Mouse (Mus musculus) left cerebral cortex, postnatal 14 days (tissue): ENCODE data around the gene Dscaml1. TPM values are rescaled to one million over a fixed set of nuclear protein-coding genes. Genes with fewer than 3 reads are reported as not detected.
"Not testable (repeated sequence)": the region's sequence is repeated elsewhere in the genome, so short reads cannot be mapped to it uniquely, and the experiment has no call there.

ENCODE experiments used
- DNase-seq, 2 experiments: peaks; one replicate each; pipeline ENCODE4 v3.0.0; 2021 to 2022; ENCODE audit warnings: low spot score in 2 of 2, mixed read lengths in 1 of 2
- intact Hi-C: fragments of 180-260 bp; cut with DNase I; formaldehyde crosslinking; loops from one replicate; pipeline ENCODE4 v1.15.1; 2025
- total RNA-seq, 2 experiments: library from RNA; stranded (reverse); gene quantifications; 2 replicates each; pipeline ENCODE4 v1.2.3; 2021

Dscaml1 gene
- total RNA-seq, 2 experiments from 2014 or later, result 41.4 to 44.3 TPM

GRCm38 (mm10) chr9:45703236-45703635 lies 276.8 kb downstream of the Dscaml1 start:
- no peak for DNase-seq

DNA sequence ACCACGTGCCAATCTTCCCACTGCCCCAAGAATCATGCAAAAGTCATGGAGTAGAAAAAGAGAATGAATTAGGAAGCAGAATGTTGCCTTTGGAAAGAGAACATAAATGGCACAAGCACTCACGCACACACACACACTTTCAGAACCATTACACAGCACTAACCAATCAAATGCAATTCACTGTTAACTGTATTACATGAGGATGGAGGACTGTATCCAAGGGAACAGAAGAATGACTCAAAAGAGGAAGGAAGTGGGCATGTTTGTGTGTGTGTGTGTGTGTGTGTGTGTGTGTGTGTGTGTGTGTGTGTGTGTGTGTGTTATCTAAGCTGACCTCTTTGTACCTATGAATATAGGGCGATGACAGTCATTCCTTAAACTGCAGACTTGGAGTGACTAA lies 278.0 kb downstream of the Dscaml1 start:
- intact Hi-C loops, result no loop called here

More at GRCm38 (mm10) chr9:45703236-45703635, 276.8 kb downstream of the Dscaml1 start:
- intact Hi-C loops, result no loop called here

GRCm38 (mm10) chr9:45710300-45710699 lies 283.9 kb downstream of the Dscaml1 start:
- intact Hi-C loops, result no loop called here
- DNase-seq, result no peak

More for the DNA sequence above, 278.0 kb downstream of the Dscaml1 start:
- peak in 1 of 2 experiments; percentile 71 for DNase-seq

GRCm38 (mm10) chr9:45715387-45715786 lies 289.0 kb downstream of the Dscaml1 start:
- DNase-seq, result no peak
- intact Hi-C loops, result no loop called here

DNA sequence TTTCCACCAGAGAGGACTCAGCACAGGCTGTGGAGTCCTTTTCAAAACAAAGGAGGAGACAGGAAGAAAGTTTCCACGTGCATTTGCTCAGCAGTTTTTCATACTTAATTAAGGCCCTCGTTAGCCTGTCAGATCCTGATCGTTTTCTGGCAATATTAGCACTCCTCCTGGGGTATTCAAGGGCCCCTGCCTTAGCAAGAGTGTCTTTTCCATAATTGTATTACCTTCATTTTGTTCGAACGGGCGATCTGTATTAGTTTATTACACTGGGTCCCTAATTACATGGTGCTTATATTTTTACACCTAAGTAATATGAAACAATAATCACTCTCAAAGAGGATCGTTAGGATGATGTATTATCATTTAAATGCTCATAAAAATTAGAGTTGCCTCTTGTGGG lies 293.6 kb downstream of the Dscaml1 start:
- DNase-seq, result no peak
- intact Hi-C loops, result no loop called here

- DNase-seq, result no peak
- intact Hi-C loops, result no loop called here
These were observed 305.4 kb downstream of the Dscaml1 start for GRCm38 (mm10) chr9:45731851-45732250.

DNA sequence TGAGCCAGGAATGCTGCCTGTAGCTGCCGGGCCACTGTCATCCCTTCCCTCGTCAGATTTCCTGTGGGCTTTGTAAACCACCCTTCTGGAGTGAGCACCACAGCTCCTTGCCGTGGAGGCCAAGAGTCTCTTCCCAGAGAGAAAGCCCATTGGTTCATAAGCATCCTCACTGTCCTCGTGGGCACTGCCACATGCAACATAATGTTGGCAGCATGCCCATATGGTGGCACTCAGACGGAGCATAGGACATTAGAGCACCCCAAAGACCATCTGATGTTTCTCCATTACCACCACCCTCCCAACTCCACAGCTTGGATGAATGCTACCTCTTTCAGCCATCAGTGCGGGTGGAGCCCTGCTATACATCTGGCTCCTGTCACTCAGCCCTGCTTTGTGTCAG lies 306.8 kb downstream of the Dscaml1 start:
- intact Hi-C loops, result no loop called here
- no peak for DNase-seq

GRCm38 (mm10) chr9:45739001-45739701 lies 312.7 kb downstream of the Dscaml1 start:
- peak in 1 of 2 experiments; percentile 21 for DNase-seq
- intact Hi-C loops, result no loop called here

DNA sequence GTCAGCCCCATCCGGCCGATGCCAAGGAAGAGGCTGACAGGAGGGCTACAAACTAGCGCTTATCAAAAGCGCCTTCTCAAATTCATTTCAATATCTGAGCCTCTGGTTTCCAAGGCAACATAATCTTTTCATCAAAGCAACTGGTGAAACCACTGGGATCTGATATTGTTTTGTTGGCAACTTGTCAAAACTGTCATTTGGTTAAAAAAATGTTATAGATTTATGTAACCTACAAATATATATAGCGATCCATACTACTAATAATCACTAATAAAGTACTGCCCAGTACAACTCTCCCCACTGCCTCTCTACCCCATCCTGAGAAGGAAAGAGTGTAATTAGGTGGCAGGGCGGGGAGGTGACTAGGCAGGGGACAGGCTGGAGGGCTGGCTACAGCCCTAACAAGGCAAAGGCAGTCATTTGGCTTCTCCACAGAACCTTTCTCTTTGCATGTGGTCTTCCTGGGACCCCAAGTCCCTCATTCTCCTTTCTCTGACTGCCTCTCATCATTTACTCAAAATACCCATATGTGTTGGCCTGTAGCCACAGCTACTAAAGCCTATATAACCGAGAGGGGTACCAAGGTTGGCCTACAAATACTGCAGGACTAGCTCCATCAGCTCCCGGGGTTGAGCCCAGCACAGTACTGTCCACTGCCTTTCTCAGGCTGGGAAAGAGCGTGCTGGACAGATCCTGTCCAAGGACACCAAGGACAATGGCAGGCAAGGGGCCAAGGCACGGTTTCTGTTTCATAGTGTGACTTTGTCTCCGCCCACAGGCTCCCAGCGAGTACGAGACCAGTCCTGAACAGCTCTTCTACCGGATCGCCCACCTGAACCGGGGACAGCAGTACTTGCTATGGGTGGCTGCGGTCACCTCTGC lies 313.5 kb downstream of the Dscaml1 start:
- intact Hi-C loops, result loop anchor here (5.0 kb wide), 1 partner anchor 148 kb away; no protein-coding TSS in a partner anchor
- no peak for DNase-seq

- intact Hi-C loops, result loop anchor here (5.0 kb wide), 1 partner anchor 148 kb away; no protein-coding TSS in a partner anchor
- DNase-seq, result no peak
These were observed 314.2 kb downstream of the Dscaml1 start for GRCm38 (mm10) chr9:45740584-45740980.

DNA sequence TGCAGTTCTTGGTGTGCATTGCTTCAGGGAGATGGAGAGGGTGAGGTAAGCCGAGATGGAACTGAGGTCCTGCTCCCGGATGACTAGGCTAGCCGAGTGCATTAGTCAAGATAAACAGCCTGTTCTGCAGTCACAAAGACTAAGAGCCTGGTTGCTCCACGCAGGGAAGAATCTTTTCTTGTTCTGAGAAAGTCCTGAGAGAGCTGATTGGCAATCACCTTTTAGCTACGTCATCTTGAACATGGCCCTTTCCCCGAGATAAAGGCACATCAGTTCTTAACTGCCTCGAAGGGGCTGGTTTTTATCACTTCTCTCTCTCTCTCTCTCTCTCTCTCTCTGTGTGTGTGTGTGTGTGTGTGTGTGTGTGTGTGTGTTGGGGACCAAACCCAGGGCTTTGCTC lies 319.0 kb downstream of the Dscaml1 start:
- DNase-seq, result no peak
- intact Hi-C loops, result no loop called here

DNA sequence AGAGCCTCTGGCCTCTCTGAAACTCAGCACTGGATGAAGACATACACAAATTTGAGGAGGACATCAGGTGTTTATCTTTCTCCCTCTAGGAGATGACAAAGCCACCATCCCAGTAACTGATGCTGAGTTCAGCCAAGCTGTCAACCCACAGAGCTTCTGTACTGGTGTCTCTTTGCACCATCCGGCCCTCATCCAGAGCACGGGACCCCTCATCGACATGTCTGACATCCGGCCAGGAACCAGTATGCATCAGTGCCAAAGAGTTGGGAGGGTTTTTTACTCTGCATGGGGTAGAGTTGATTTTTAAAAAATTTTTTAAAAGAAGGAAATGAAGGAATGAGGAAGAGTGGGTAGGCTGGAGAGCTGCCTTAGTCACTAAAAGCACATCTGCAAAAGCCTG lies 323.5 kb downstream of the Dscaml1 start:
- DNase-seq, result no peak

DNA sequence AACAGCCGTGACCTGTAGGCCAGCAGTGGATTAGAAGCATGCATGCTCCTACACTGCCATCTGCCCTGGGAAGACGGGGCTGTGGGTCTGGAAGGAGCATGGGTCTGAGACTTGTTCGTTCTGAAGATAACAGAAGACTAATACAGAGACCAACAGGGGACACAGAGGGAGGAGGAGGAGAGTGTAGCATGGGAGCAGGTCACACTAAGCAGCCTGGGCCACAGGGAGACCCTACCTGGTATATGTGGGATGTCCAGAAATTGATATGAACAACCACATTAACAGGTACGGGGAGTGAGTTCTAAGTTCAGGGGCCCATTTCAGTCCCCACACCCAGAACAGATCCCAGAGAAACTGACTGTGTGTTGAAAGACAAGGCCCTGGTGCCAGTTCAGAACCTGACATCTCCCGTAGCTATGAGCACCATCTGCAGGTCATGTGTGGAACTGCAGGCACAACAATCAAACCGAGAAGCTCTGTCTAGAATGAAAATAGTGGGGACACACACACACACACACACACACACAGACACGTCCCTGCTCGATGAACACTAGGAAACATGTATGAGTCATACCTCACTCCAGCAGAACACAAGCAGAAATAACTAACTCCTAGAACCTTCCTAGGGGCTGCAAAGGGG lies 328.1 kb downstream of the Dscaml1 start:
- intact Hi-C loops, result loop anchor here (2.0 to 10.0 kb wide), 3 partner anchors 167 to 450 kb away; no protein-coding TSS in a partner anchor
- peak; percentile 87 to 93 for DNase-seq

More for the DNA sequence above, 323.5 kb downstream of the Dscaml1 start:
- intact Hi-C loops, result loop anchor here (5.0 to 10.0 kb wide), 2 partner anchors 163 to 445 kb away; no protein-coding TSS in a partner anchor

GRCm38 (mm10) chr9:45766195-45766594 lies 339.8 kb downstream of the Dscaml1 start:
- intact Hi-C loops, result no loop called here

GRCm38 (mm10) chr9:45767155-45767554 lies 340.7 kb downstream of the Dscaml1 start:
- no peak for DNase-seq
- intact Hi-C loops, result no loop called here

More at GRCm38 (mm10) chr9:45766195-45766594, 339.8 kb downstream of the Dscaml1 start:
- peak; percentile 28 to 36 for DNase-seq

DNA sequence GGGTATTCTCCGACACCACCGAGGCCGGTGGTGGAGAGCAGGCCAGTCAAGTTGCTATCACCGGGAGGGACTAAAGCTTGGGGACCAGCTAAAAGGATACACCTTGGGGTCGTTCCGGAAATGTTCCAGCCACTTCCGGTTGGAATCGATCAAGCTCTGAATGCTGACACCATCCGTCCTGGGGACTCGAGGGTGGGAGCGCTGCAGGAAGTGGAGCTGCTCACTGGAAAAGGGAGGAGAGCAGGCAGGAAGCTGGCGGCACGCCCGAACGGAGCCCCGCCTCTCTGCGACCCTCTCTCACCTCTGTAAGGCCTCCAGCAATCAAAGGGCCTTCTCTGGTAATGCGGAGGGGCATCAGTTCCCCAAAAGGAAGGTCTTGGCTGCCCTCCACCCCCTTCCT lies 342.0 kb downstream of the Dscaml1 start:
- no peak for DNase-seq
- intact Hi-C loops, result no loop called here

GRCm38 (mm10) chr9:45769596-45769995 lies 343.2 kb downstream of the Dscaml1 start:
- intact Hi-C loops, result no loop called here

GRCm38 (mm10) chr9:45774088-45774487 lies 347.7 kb downstream of the Dscaml1 start:
- intact Hi-C loops, result no loop called here
- DNase-seq, result no peak

More at GRCm38 (mm10) chr9:45769596-45769995, 343.2 kb downstream of the Dscaml1 start:
- DNase-seq, result no peak

DNA sequence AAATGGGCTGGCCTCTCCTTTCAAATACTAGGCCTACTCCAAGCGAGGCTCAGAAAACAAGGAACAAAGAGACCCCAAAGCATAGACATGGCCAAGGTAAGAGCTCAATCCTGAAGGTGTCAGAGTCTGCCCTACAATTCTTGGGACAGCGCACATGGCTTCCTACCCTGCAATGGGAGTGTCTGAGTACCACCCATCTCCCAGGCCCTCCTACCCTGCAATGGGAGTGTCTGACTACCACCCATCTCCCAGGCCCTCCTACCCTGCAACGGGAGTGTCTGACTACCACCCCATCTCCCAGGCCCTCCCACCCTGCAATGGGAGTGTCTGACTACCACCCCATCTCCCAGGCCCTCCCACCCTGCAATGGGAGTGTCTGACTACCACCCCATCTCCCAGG lies 349.7 kb downstream of the Dscaml1 start:
- DNase-seq, intact Hi-C loops: not testable (repeated sequence)

GRCm38 (mm10) chr9:45779201-45779600 lies 352.8 kb downstream of the Dscaml1 start:
- DNase-seq, result no peak
- intact Hi-C loops, result no loop called here
